Mouse (Mus musculus): Measurements from ENCODE around the gene Papolb. TPM values are rescaled to one million over a fixed set of nuclear protein-coding genes. Genes with fewer than 3 reads are reported as not detected.

Papolb gene
- total and polyA plus RNA-seq, 2 experiments = not detected

GRCm38 (mm10) chr5:142482512-142482911 lies 47.4 kb downstream of the Papolb start:
- Histone ChIP-seq H3K4me1 (ENCODE audit: control insufficient read depth, insufficient read depth, low read length) (peaks cover 4% of the 10 kb centered on the region), H3K36me3 (ENCODE audit: control insufficient read depth, insufficient read depth, low read length) (no peaks in the 10 kb centered on the region), H3K9ac (ENCODE audit: low read depth, low read length) (no peak overlapping the region), H3K4me3 (ENCODE audit: insufficient read depth, low read depth, low read length) (no peak overlapping the region), H3K27ac (replicated peaks; ENCODE audit: insufficient read depth, low read depth, low read length) (no peak overlapping the region), H3K79me2 (ENCODE audit: control insufficient read depth, insufficient read depth, low read length) (no peaks in the 10 kb centered on the region), H3K27me3 (ENCODE audit: control insufficient read depth, insufficient read depth, low read length) (no peaks in the 10 kb centered on the region)
- TF ChIP-seq POLR2A (IDR thresholded peaks at IDR 0.05; ENCODE audit: extremely low read depth, insufficient read depth, low read length) = no peak
- TF ChIP-seq CTCF (IDR thresholded peaks at IDR 0.05; ENCODE audit: low read depth, low read length) = peak; percentile 80
- peak; percentile 19 for DNase-seq (ENCODE audit: extremely low read depth, low read depth, low spot score)
- WGBS = 61% methylated on average over 2 of the region's 2 CpGs

- Histone ChIP-seq H3K4me3 (ENCODE audit: insufficient read depth, low read depth, low read length) (no peak overlapping the region), H3K36me3 (ENCODE audit: control insufficient read depth, insufficient read depth, low read length) (no peaks in the 10 kb centered on the region), H3K79me2 (ENCODE audit: control insufficient read depth, insufficient read depth, low read length) (no peaks in the 10 kb centered on the region), H3K27me3 (ENCODE audit: control insufficient read depth, insufficient read depth, low read length) (no peaks in the 10 kb centered on the region), H3K27ac (replicated peaks; ENCODE audit: insufficient read depth, low read depth, low read length) (no peak overlapping the region), H3K4me1 (ENCODE audit: control insufficient read depth, insufficient read depth, low read length) (peaks cover 4% of the 10 kb centered on the region), H3K9ac (ENCODE audit: low read depth, low read length) (no peak overlapping the region)
- TF ChIP-seq POLR2A (IDR thresholded peaks at IDR 0.05; ENCODE audit: extremely low read depth, insufficient read depth, low read length) (no peak), CTCF (IDR thresholded peaks at IDR 0.05; ENCODE audit: low read depth, low read length) (peak; percentile 92)
- DNase-seq (ENCODE audit: extremely low read depth, low read depth, low spot score) = peak; percentile 34
- 37% methylated on average over 17 of the region's 17 CpGs for WGBS
Measured at GRCm38 (mm10) chr5:142478829-142479435, 50.9 kb downstream of the Papolb start.

- H3K79me2 ChIP-seq (ENCODE audit: control insufficient read depth, insufficient read depth, low read length) = no peaks in the 10 kb centered on the region
- 66% methylated on average over 5 of the region's 5 CpGs for WGBS
- H3K27ac ChIP-seq (replicated peaks; ENCODE audit: insufficient read depth, low read depth, low read length) = no peak overlapping the region
- TF ChIP-seq CTCF (IDR thresholded peaks at IDR 0.05; ENCODE audit: low read depth, low read length) (no peak), POLR2A (IDR thresholded peaks at IDR 0.05; ENCODE audit: extremely low read depth, insufficient read depth, low read length) (no peak)
- no peak overlapping the region for H3K9ac ChIP-seq (ENCODE audit: low read depth, low read length)
- H3K4me1 ChIP-seq (ENCODE audit: control insufficient read depth, insufficient read depth, low read length) = peaks cover 4% of the 10 kb centered on the region
- no peak overlapping the region for H3K4me3 ChIP-seq (ENCODE audit: insufficient read depth, low read depth, low read length)
- H3K36me3 ChIP-seq (ENCODE audit: control insufficient read depth, insufficient read depth, low read length) = no peaks in the 10 kb centered on the region
- no peaks in the 10 kb centered on the region for H3K27me3 ChIP-seq (ENCODE audit: control insufficient read depth, insufficient read depth, low read length)
- peak; percentile 61 for DNase-seq (ENCODE audit: extremely low read depth, low read depth, low spot score)
Measured at GRCm38 (mm10) chr5:142477866-142478615, 51.8 kb downstream of the Papolb start.

- H3K36me3 ChIP-seq (ENCODE audit: control insufficient read depth, insufficient read depth, low read length) = no peaks in the 10 kb centered on the region
- no peaks in the 10 kb centered on the region for H3K79me2 ChIP-seq (ENCODE audit: control insufficient read depth, insufficient read depth, low read length)
- DNase-seq (ENCODE audit: extremely low read depth, low read depth, low spot score) = no peak
- no peaks in the 10 kb centered on the region for H3K27me3 ChIP-seq (ENCODE audit: control insufficient read depth, insufficient read depth, low read length)
- H3K4me3 ChIP-seq (ENCODE audit: insufficient read depth, low read depth, low read length) = no peak overlapping the region
- H3K27ac ChIP-seq (replicated peaks; ENCODE audit: insufficient read depth, low read depth, low read length) = no peak overlapping the region
- H3K4me1 ChIP-seq (ENCODE audit: control insufficient read depth, insufficient read depth, low read length) = peaks cover 4% of the 10 kb centered on the region
- 80% methylated on average over 12 of the region's 12 CpGs for WGBS
- H3K9ac ChIP-seq (ENCODE audit: low read depth, low read length) = no peak overlapping the region
- TF ChIP-seq POLR2A (IDR thresholded peaks at IDR 0.05; ENCODE audit: extremely low read depth, insufficient read depth, low read length) = no peak
- no peak for TF ChIP-seq CTCF (IDR thresholded peaks at IDR 0.05; ENCODE audit: low read depth, low read length)
Measured at GRCm38 (mm10) chr5:142477346-142477745, 52.5 kb downstream of the Papolb start.

Other genes starting within 250 kb of the Papolb start
- gene Foxk1, start 128.6 kb downstream of the Papolb start, total RNA-seq (2014; rRNA removed) = 3.0 and 5.0 TPM in 2 replicates
- gene Foxk1, start 128.6 kb downstream of the Papolb start, polyA plus RNA-seq (2012; rRNA removed) = 7.2 and 7.6 TPM in 2 replicates
- gene Ap5z1, start 66.1 kb downstream of the Papolb start, total RNA-seq (2014; rRNA removed) = 3.6 and 6.9 TPM in 2 replicates
- 23.3 and 24.9 TPM in 2 replicates for gene Ap5z1, start 66.1 kb downstream of the Papolb start, polyA plus RNA-seq (2012; rRNA removed)
- gene Radil, start 21.0 kb upstream of the Papolb start, total RNA-seq (2014; rRNA removed) = not detected in 2 replicates
- gene Radil, start 21.0 kb upstream of the Papolb start, polyA plus RNA-seq (2012; rRNA removed) = 0.02 TPM in 1 of 2 replicates, not detected in the other
- gene Mmd2, start 78.7 kb upstream of the Papolb start, total RNA-seq (2014; rRNA removed) = 9.8 and 37.1 TPM in 2 replicates
- gene Mmd2, start 78.7 kb upstream of the Papolb start, polyA plus RNA-seq (2012; rRNA removed) = 13.1 and 27.6 TPM in 2 replicates
- gene Wipi2, start 97.6 kb upstream of the Papolb start, total RNA-seq (2014; rRNA removed) = 43.9 and 46.5 TPM in 2 replicates
- gene Wipi2, start 97.6 kb upstream of the Papolb start, polyA plus RNA-seq (2012; rRNA removed) = 35.9 and 39.2 TPM in 2 replicates
- gene Slc29a4, start 162.4 kb upstream of the Papolb start, total RNA-seq (2014; rRNA removed) = not detected in 2 replicates
- gene Slc29a4, start 162.4 kb upstream of the Papolb start, polyA plus RNA-seq (2012; rRNA removed) = 0.02 and 0.04 TPM in 2 replicates

All from liver, adult 2 months (tissue).